Mouse (Mus musculus): ENCODE measurements around the gene Sdcbp2. TPM values are rescaled to one million over a fixed set of nuclear protein-coding genes. Genes with fewer than 3 reads are reported as not detected.

The Sdcbp2 gene
- polyA plus RNA-seq, 1 experiment: 10.6 TPM

DNA sequence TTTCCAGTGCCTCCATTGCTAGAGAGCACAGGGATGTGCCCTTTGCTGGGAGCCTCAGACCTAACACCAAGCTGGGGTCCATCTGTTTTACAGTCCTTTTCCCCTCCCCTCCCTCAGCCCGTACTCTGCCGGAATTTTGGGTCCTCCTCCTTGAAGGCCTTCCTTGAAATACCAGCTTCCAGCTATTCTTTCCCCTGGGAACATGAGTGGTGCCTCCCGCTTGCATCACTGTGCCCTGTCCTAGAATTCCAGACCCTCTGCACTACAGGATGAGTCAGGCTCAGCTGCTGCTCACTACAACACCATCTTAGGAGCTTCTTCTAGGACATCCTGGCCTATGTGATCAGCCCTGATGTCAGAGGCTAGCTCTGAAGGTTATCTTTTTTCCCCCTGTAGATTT is 51.4 kb downstream of the Sdcbp2 start:
- WGBS: 67% methylated on average over 3 of the region's 3 CpGs
- H3K4me3 ChIP-seq (replicated peaks; ENCODE audit: extremely low read depth, low read depth, low read length): no peak overlapping the region
- no peaks in the 10 kb centered on the region for H3K4me1 ChIP-seq (ENCODE audit: control insufficient read depth, insufficient read depth, low read length)
- TF ChIP-seq CTCF (IDR thresholded peaks at IDR 0.05; ENCODE audit: insufficient read depth, low read length): no peak
- no peak for TF ChIP-seq POLR2A (IDR thresholded peaks at IDR 0.05; ENCODE audit: borderline replicate concordance, extremely low read depth, low read depth, low read length)
- no peak for DNase-seq

DNA sequence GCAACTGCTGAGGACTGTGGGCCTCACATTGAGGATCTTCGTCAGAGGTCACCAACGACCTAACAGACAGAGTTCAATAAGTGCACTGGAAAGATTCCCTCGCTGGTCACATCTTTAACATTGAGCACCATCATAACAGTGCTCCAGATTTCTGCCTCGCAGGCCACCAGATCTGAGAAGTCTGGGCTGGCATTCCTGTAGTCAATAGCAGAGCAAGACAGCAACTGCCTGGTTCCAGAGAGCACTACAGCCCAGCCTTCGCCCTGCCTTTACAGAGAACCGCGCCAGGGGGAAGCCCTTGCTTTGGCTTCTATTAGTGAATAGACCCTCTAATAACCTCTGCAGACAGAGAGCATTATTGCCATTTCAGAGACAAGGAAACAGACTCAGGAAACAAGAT is 53.9 kb downstream of the Sdcbp2 start:
- Histone ChIP-seq H3K4me3 (replicated peaks; ENCODE audit: extremely low read depth, low read depth, low read length) (no peak overlapping the region), H3K4me1 (ENCODE audit: control insufficient read depth, insufficient read depth, low read length) (no peaks in the 10 kb centered on the region)
- WGBS: 85% methylated on average over 7 of the region's 7 CpGs
- DNase-seq: no peak
- TF ChIP-seq CTCF (IDR thresholded peaks at IDR 0.05; ENCODE audit: insufficient read depth, low read length): no peak
- TF ChIP-seq POLR2A (IDR thresholded peaks at IDR 0.05; ENCODE audit: borderline replicate concordance, extremely low read depth, low read depth, low read length): no peak

DNA sequence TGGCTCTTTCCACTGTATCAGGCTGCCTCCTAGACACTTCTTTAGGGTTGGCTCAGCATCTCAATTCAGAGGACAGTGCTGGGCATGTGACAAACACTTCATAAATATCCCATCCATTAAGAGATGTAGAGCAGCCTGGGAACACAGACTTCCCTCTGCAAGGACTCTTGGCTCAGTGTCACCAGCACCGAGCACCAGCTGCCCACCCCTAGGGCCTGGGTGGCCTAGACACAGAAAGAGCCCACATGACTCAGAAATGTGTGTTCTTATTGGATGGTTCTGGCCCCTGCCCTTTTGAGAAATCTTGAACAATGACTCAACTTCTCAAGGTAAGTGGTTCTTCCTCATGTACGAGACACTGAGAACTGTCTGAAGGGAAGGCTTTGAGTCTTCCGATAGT is 55.6 kb downstream of the Sdcbp2 start:
- Histone ChIP-seq H3K4me3 (replicated peaks; ENCODE audit: extremely low read depth, low read depth, low read length) (no peak overlapping the region), H3K4me1 (ENCODE audit: control insufficient read depth, insufficient read depth, low read length) (no peaks in the 10 kb centered on the region)
- DNase-seq: no peak
- TF ChIP-seq CTCF (IDR thresholded peaks at IDR 0.05; ENCODE audit: insufficient read depth, low read length): no peak
- TF ChIP-seq POLR2A (IDR thresholded peaks at IDR 0.05; ENCODE audit: borderline replicate concordance, extremely low read depth, low read depth, low read length): no peak
- WGBS: 69% methylated on average over 3 of the region's 3 CpGs

DNA sequence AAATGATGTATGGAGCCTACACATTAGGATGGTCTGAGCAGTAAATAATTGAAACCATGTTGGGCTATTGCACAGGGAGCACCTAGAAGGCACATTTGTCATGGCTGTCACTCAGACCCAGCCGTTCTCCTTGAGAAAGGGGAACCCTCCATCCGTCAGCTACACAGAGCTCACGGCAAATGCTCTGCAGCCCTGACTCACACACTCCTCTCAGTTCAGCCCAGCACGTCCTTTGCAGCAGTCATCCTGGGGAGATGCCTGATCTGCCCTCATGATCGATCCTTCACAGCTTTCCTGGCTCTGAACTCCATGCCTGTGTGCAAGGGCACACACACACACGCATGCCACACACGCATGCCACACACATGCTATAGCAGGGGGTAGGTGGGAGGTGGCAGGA is 56.9 kb downstream of the Sdcbp2 start:
- no peak overlapping the region for H3K4me3 ChIP-seq (replicated peaks; ENCODE audit: extremely low read depth, low read depth, low read length)
- 64% methylated on average over 7 of the region's 7 CpGs for WGBS
- no peak for DNase-seq
- no peaks in the 10 kb centered on the region for H3K4me1 ChIP-seq (ENCODE audit: control insufficient read depth, insufficient read depth, low read length)
- TF ChIP-seq CTCF (IDR thresholded peaks at IDR 0.05; ENCODE audit: insufficient read depth, low read length): no peak
- no peak for TF ChIP-seq POLR2A (IDR thresholded peaks at IDR 0.05; ENCODE audit: borderline replicate concordance, extremely low read depth, low read depth, low read length)

DNA sequence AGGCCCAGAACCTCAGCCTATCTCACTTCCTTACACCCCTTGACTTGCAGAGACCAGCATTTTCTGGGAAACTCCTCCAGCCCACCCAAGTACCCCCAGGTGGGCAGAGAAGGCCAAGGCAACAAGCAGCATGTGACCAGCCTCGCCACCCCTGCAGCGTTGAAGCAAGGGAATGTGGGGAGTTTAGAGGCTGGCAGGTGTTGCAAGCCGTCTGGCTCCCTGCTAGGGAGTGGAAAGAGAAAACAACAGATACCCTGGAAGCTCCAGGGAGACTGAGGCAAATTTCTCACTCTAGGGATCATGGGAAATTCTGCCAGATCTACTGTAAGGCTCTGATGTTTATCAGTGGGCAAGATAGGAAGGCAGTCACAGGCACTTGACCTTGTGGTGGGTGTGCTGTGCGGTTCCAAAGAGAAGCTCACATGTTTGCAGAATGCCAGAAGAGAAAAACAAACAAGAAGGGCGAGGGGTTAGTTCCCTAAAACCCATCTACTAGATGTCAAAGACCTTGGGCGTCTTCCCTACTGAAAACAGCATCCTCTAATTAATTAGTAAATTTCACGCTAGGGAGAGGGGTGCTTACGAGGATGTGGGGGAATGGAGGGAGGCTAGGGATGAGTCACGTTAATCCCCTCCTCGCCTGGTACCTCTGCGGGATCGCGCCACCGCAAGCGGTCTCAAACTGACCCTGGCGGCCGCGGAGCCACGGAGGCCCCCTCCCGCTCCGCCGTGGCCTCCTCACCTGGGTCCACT is 59.2 kb downstream of the Sdcbp2 start:
- TF ChIP-seq POLR2A (IDR thresholded peaks at IDR 0.05; ENCODE audit: borderline replicate concordance, extremely low read depth, low read depth, low read length) (no peak), CTCF (IDR thresholded peaks at IDR 0.05; ENCODE audit: insufficient read depth, low read length) (no peak)
- 9% methylated on average over 22 of the region's 22 CpGs for WGBS
- no peaks in the 10 kb centered on the region for H3K4me1 ChIP-seq (ENCODE audit: control insufficient read depth, insufficient read depth, low read length)
- H3K4me3 ChIP-seq (replicated peaks; ENCODE audit: extremely low read depth, low read depth, low read length): peak overlapping the region; percentile 44
- no peak for DNase-seq

DNA sequence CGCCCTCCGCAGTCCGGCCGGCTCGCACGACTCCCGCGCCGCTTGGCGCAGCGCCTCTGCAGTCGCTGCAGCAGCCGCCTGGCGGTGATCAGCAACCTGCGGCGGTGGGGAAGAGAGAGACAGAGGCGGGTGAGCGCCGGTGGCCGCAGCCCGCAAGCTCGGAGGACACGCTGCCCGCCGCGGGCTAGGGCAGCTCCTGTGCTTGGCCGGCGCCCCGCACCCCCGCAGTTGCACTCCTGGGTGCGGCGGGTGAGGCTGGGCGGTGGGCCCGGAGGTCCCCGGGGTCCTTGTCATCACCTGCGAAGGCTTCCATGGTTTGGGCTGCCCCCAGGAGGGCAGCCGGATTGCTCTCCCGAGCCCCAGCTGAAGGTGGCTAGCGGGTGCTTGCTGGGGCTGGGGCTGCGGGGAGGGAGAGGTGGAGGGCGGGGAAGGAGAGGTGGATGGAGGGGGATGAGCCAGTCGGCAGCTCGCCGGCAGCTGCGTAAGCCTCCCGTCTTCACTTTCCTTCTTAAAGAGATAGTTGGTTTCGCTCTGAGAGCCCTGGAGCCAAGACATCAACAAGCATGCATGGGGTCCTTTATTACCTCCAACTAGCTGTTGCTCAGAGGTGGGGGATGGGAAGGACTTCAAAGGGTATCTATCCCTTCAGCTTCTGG is 59.9 kb downstream of the Sdcbp2 start, which contains the start of gene Snph:
Gene Snph, minus strand, starts transcription at position 435 of the 656 bp plus-strand sequence.
- DNase-seq: peak; percentile 46
- Histone ChIP-seq H3K4me3 (replicated peaks; ENCODE audit: extremely low read depth, low read depth, low read length) (peak within 1 kb of the TSS; percentile 44), H3K4me1 (ENCODE audit: control insufficient read depth, insufficient read depth, low read length) (no peaks in the 10 kb centered on the region)
- under 1% methylated on average over 45 of the region's 47 CpGs for WGBS
- no peak for TF ChIP-seq POLR2A (IDR thresholded peaks at IDR 0.05; ENCODE audit: borderline replicate concordance, extremely low read depth, low read depth, low read length)
- no peak for TF ChIP-seq CTCF (IDR thresholded peaks at IDR 0.05; ENCODE audit: insufficient read depth, low read length)

DNA sequence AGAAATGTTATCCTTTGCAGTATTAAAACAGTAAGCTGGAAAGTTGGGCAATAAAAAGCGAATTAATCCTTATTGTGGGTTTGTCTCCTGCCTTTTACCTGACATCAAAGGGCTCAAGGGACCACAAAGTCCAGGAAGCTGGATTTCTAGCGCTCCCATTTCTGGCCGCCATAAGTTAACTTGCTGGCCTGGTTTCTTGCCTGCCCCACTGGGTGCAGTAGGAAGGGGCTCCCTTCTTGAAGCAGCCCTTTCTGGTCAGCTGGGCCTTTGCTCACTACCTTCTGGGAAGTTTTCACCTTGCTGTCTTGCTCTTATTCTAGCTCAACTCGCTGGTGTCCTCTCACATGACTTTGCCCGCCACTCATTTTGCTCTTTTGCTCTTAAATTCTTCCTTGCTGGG is 60.6 kb downstream of the Sdcbp2 start:
- no peak for DNase-seq
- no peak for TF ChIP-seq POLR2A (IDR thresholded peaks at IDR 0.05; ENCODE audit: borderline replicate concordance, extremely low read depth, low read depth, low read length)
- TF ChIP-seq CTCF (IDR thresholded peaks at IDR 0.05; ENCODE audit: insufficient read depth, low read length): no peak
- Histone ChIP-seq H3K4me3 (replicated peaks; ENCODE audit: extremely low read depth, low read depth, low read length) (no peak overlapping the region), H3K4me1 (ENCODE audit: control insufficient read depth, insufficient read depth, low read length) (no peaks in the 10 kb centered on the region)
- 71% methylated on average over 5 of the region's 5 CpGs for WGBS

DNA sequence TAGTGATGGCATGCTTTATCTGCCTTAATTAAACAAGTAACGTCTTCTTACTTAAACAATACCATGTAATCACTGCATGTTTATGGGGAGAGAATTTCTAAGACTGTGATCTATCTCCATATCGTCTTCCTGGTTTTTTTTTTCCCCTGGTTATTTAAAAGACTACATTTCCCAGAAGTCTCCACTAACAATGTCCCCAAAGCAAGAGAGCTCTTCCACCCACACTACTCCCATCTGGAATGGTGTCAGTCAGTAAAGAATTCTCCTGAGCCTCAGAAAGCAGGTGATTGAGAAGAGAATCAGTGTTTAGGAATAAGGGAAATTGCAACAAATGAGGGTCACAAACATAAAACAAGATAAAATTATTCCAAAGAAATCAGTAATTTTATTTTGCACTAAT is 62.5 kb downstream of the Sdcbp2 start:
- TF ChIP-seq POLR2A (IDR thresholded peaks at IDR 0.05; ENCODE audit: borderline replicate concordance, extremely low read depth, low read depth, low read length) (no peak), CTCF (IDR thresholded peaks at IDR 0.05; ENCODE audit: insufficient read depth, low read length) (no peak)

DNA sequence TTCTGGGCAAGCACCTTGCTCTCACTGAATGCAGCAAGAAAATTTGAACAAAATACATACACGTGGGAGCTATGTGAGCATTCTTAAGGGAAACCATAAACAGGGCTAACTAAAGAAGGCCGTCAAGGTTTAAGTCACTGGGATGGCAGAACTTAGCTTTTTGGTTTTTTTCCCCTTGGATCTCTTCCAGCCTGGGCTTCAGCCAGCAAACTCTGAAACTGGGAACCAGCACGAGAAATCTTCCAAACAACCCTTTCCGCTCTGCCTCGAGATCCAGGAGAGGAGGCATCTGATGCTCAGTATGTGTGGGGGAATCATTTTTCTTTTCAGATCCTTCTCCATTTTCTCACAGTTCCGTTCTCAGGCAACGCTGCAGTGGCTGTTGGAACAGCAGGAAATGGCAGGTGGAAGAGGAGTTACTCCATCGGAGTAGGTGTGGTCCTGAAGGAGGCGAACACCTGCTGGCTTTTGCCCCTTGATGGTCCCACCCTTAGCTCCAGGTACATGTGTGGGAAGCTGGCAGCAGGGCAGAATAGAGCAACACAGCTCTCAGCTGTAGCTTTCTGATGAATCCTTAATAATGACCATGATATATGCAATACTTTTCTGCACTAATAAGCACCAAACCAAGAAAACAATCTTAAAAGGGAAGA is 63.1 kb downstream of the Sdcbp2 start:
- 46% methylated on average over 9 of the region's 9 CpGs for WGBS
- no peak overlapping the region for H3K4me3 ChIP-seq (replicated peaks; ENCODE audit: extremely low read depth, low read depth, low read length)
- DNase-seq: no peak
- no peak for TF ChIP-seq CTCF (IDR thresholded peaks at IDR 0.05; ENCODE audit: insufficient read depth, low read length)
- no peak for TF ChIP-seq POLR2A (IDR thresholded peaks at IDR 0.05; ENCODE audit: borderline replicate concordance, extremely low read depth, low read depth, low read length)
- H3K4me1 ChIP-seq (ENCODE audit: control insufficient read depth, insufficient read depth, low read length): no peaks in the 10 kb centered on the region

More for the DNA sequence above, 62.5 kb downstream of the Sdcbp2 start:
- Histone ChIP-seq H3K4me1 (ENCODE audit: control insufficient read depth, insufficient read depth, low read length) (no peaks in the 10 kb centered on the region), H3K4me3 (replicated peaks; ENCODE audit: extremely low read depth, low read depth, low read length) (no peak overlapping the region)
- 22% methylated on average over 2 of the region's 2 CpGs for WGBS
- DNase-seq: no peak
